In the genomic region with DNA sequence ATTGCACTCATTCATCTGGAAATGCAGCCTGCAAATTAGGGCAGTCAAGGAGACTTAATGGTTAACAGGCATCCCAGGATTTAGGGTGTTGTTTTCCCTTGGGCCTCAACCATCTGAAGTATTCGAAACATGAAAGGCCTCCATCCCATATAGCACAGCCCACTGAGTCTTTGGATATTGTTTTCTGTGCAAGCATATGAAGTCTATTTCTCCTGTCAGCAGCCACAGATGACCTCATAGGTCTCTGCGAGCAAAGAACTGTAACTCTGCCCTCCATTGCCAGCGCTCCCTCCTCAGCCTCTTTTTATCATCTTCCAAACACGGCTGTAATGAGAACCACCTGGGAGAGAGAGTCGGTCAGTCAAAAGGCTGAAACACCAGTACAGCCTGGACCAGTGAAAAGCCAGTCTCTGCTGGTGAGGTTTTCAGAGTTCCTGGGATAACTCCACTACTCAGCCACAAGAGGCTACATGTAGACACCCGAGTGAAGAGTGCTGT, we compare ENCODE assay signal across 11 mouse cellular contexts. TPM values are rescaled to one million over a fixed set of nuclear protein-coding genes. Genes with fewer than 3 reads are reported as not detected.
DNase-seq lines count a peak whose midpoint lies in the region; ATAC-seq and TF ChIP-seq lines count a peak whose summit lies in the region.
"Had no signal": no experiment of that assay in that cellular context is flagged by ENCODE, and none has a peak within 500 bp of the region (broad histone marks: within the 10 kb centered on the region; RNA-seq: fewer than 3 reads in every experiment).

No protein-coding gene starts in this region.

- intact Hi-C loops in heart, postnatal 25 days (cut with DNase I), result no loop called here

- no peak overlapping the region for H3K9ac ChIP-seq in hindbrain, postnatal 0 days (replicated peaks; ENCODE audit: low read length)
- H3K9ac ChIP-seq in forebrain, embryonic 11.5 days (ENCODE audit: low read length), result no peak overlapping the region
- no peak overlapping the region for H3K9ac ChIP-seq in limb, embryonic 13.5 days

- H3K27me3 ChIP-seq in hindbrain, embryonic 10.5 days (ENCODE audit: insufficient read depth, poor library complexity, severe bottlenecking), result no peaks in the 10 kb centered on the region
- no peaks in the 10 kb centered on the region for H3K27me3 ChIP-seq in hindbrain, postnatal 0 days (ENCODE audit: insufficient read depth, low read length)
- H3K27me3 ChIP-seq in forebrain, embryonic 11.5 days (ENCODE audit: control insufficient read depth, insufficient read depth, low read length), result no peaks in the 10 kb centered on the region
- no peaks in the 10 kb centered on the region for H3K27me3 ChIP-seq in limb, embryonic 13.5 days

- no peaks in the 10 kb centered on the region for H3K9me3 ChIP-seq in hindbrain, embryonic 10.5 days
- no peaks in the 10 kb centered on the region for H3K9me3 ChIP-seq in hindbrain, postnatal 0 days (ENCODE audit: low read length)
- no peaks in the 10 kb centered on the region for H3K9me3 ChIP-seq in forebrain, embryonic 11.5 days (ENCODE audit: control insufficient read depth, low read length)
- no peaks in the 10 kb centered on the region for H3K9me3 ChIP-seq in limb, embryonic 13.5 days

- H3K4me3 ChIP-seq in hindbrain, embryonic 10.5 days, result no peak overlapping the region
- no peak overlapping the region for H3K4me3 ChIP-seq in hindbrain, postnatal 0 days (ENCODE audit: low read length)
- no peak overlapping the region for H3K4me3 ChIP-seq in forebrain, embryonic 11.5 days (ENCODE audit: low read depth, low read length)
- H3K4me3 ChIP-seq in limb, embryonic 13.5 days, result 0 out of 2 replicates have a peak overlapping the region, but pooled peaks have one; percentile 5

- H3K36me3 ChIP-seq in hindbrain, embryonic 10.5 days, result no peaks in the 10 kb centered on the region
- H3K36me3 ChIP-seq in hindbrain, postnatal 0 days (ENCODE audit: insufficient read depth, low read length), result no peaks in the 10 kb centered on the region
- no peaks in the 10 kb centered on the region for H3K36me3 ChIP-seq in forebrain, embryonic 11.5 days (ENCODE audit: control insufficient read depth, insufficient read depth, low read length)
- no peaks in the 10 kb centered on the region for H3K36me3 ChIP-seq in limb, embryonic 13.5 days

- ATAC-seq in hindbrain, postnatal 0 days, result no peak
- ATAC-seq in forebrain, embryonic 11.5 days (replicated peaks; ENCODE audit: low FRiP score), result peak; percentile 92
- peak; percentile 95 for ATAC-seq in limb, embryonic 13.5 days (ENCODE audit: low FRiP score, low read depth)
- ATAC-seq in erythroid progenitor cell, adult 5-6 weeks (replicated peaks; ENCODE audit: low FRiP score, poor library complexity, severe bottlenecking), result no peak

- 56% methylated on average over 6 of the region's 6 CpGs for WGBS in hindbrain, embryonic 10.5 days
- WGBS in hindbrain, postnatal 0 days, result 61% methylated on average over 6 of the region's 6 CpGs
- WGBS in forebrain, embryonic 11.5 days, result 17% methylated on average over 6 of the region's 6 CpGs
- WGBS in limb, embryonic 13.5 days, result 6% methylated on average over 6 of the region's 6 CpGs

- no peak overlapping the region for H3K4me2 ChIP-seq in hindbrain, postnatal 0 days (ENCODE audit: low read depth, low read length)
- no peak overlapping the region for H3K4me2 ChIP-seq in forebrain, embryonic 11.5 days (ENCODE audit: low read depth, low read length, severe bottlenecking)
- H3K4me2 ChIP-seq in limb, embryonic 13.5 days (replicated peaks), result peak overlapping the region; percentile 45

- TF ChIP-seq CTCF in hindbrain, postnatal 0 days (IDR thresholded peaks at IDR 0.05; ENCODE audit: low read depth), result no peak

- no peaks in the 10 kb centered on the region for H3K4me1 ChIP-seq in hindbrain, embryonic 10.5 days (replicated peaks)
- no peaks in the 10 kb centered on the region for H3K4me1 ChIP-seq in hindbrain, postnatal 0 days (ENCODE audit: insufficient read depth, low read length)
- peaks cover 4% of the 10 kb centered on the region for H3K4me1 ChIP-seq in forebrain, embryonic 11.5 days (replicated peaks; ENCODE audit: control insufficient read depth, insufficient read depth, low read length)
- H3K4me1 ChIP-seq in limb, embryonic 13.5 days, result peaks cover 17% of the 10 kb centered on the region

- no peak overlapping the region for H3K27ac ChIP-seq in hindbrain, embryonic 10.5 days
- H3K27ac ChIP-seq in hindbrain, postnatal 0 days, result no peak overlapping the region
- H3K27ac ChIP-seq in forebrain, embryonic 11.5 days (ENCODE audit: low read depth, low read length), result peak overlapping the region; percentile 41; the same call in 1 of the 2 replicates
- peak overlapping the region; percentile 74 for H3K27ac ChIP-seq in limb, embryonic 13.5 days

- peak; percentile 58 for DNase-seq in hindbrain, embryonic 10.5 days (ENCODE audit: low spot score)
- DNase-seq in hindbrain, postnatal 0 days (ENCODE audit: low spot score), result no peak
- DNase-seq in forebrain, embryonic 11.5 days (ENCODE audit: low spot score), result peak; percentile 67
- DNase-seq in heart, postnatal 25 days (ENCODE audit: low spot score), result peak; percentile 3
- no peak for DNase-seq in ovary, postnatal 10 days (ENCODE audit: low spot score)
- DNase-seq in liver, result no peak
- DNase-seq: B cell, adult 2 months; layer of hippocampus, adult 9-11 months had no signal

RNA-seq across cellular contexts. Expression of gene Opn5, which starts 34.5 kb away (rescaled TPM):
- polyA plus RNA-seq in hindbrain, embryonic 10.5 days (2016; fragmentation: Nextera tagmentation; extraction: Ambion mirVana), result 0.08 TPM in 1 of 2 replicates, not detected in the other
- 0.11 TPM in 1 of 2 replicates, not detected in the other for total RNA-seq in hindbrain, postnatal 0 days (2014; rRNA removed)
- polyA plus RNA-seq in hindbrain, postnatal 0 days (2015; fragmentation: Nextera tagmentation; extraction: Ambion mirVana), result 0.11 TPM in 1 of 2 replicates, not detected in the other
- polyA plus RNA-seq in forebrain, embryonic 11.5 days (2014; fragmentation: Nextera tagmentation; extraction: Ambion mirVana), result not detected in 2 replicates
- not detected for total RNA-seq in heart, postnatal 25 days (2021)
- not detected in 2 replicates for polyA plus RNA-seq in limb, embryonic 13.5 days (2015; fragmentation: Nextera tagmentation; extraction: Ambion mirVana)
- not detected in 2 replicates for total RNA-seq in erythroid progenitor cell, adult 5-6 weeks (2015; ENCODE audit: low replicate concordance)
- total RNA-seq in erythroid progenitor cell, adult 5-6 weeks (2017; ENCODE audit: low replicate concordance), result not detected in 2 replicates
- polyA plus RNA-seq: stomach, embryonic 14.5 days had no signal

Comparison
In these comparisons a context has a peak if more than half of its experiments do, and no peak if none do; other contexts are left out.
1. DNase-seq: peak in hindbrain, embryonic 10.5 days (single experiment), forebrain, embryonic 11.5 days (single experiment) and heart, postnatal 25 days (single experiment); none in hindbrain, postnatal 0 days (single experiment), ovary, postnatal 10 days (single experiment) and liver (single experiment).
2. H3K27ac ChIP-seq: peak in forebrain, embryonic 11.5 days (single experiment) and limb, embryonic 13.5 days (single experiment); none in hindbrain, embryonic 10.5 days (single experiment) and hindbrain, postnatal 0 days (single experiment).
3. ATAC-seq: peak in forebrain, embryonic 11.5 days (single experiment) and limb, embryonic 13.5 days (single experiment); none in hindbrain, postnatal 0 days (single experiment) and erythroid progenitor cell, adult 5-6 weeks (single experiment).